Mouse (Mus musculus) kidney, adult 2 months (tissue): ENCODE measurements around the gene Msi2. TPM values are rescaled to one million over a fixed set of nuclear protein-coding genes. Genes with fewer than 3 reads are reported as not detected.

Experiments
- DNase-seq: peaks from one replicate; pipeline ENCODE4 v3.0.0; 2021
- H3K27ac ChIP-seq: fragments of 200-500 bp; 2 replicates; pipeline ENCODE4 v1.5.1; 2012; ENCODE audit warnings: low read depth, low read length, control low read depth, inconsistent platforms; ENCODE audit not compliant: insufficient read depth
- H3K27me3 ChIP-seq: fragments of 200-500 bp; replicated peaks from 2 replicates; pipeline ENCODE4 v1.6.1; 2012; ENCODE audit warnings: mild to moderate bottlenecking, moderate library complexity, low read length, inconsistent platforms; ENCODE audit not compliant: control insufficient read depth, insufficient read depth
- H3K36me3 ChIP-seq: fragments of 200-500 bp; 2 replicates; pipeline ENCODE4 v1.6.1; 2012; ENCODE audit warnings: mild to moderate bottlenecking, moderate library complexity, low read length, inconsistent platforms; ENCODE audit not compliant: control insufficient read depth, insufficient read depth
- H3K4me1 ChIP-seq: fragments of 200-500 bp; 2 replicates; pipeline ENCODE4 v1.6.1; 2011; ENCODE audit warnings: low read length; ENCODE audit not compliant: control insufficient read depth, insufficient read depth
- H3K4me3 ChIP-seq: fragments of 200-500 bp; 2 replicates; pipeline ENCODE4 v1.5.1; 2011; ENCODE audit warnings: mild to moderate bottlenecking, low read depth, low read length, control low read depth; ENCODE audit not compliant: insufficient read depth
- CTCF ChIP-seq: fragments of 200-500 bp; conservative IDR thresholded peaks from 2 replicates; pipeline ENCODE4 v1.5.1; 2011; ENCODE audit warnings: low read depth, mild to moderate bottlenecking, control low read depth, low read length, moderate library complexity, mixed read lengths; ENCODE audit not compliant: insufficient read depth, insufficient read length
- POLR2A ChIP-seq: fragments of 200-500 bp; IDR thresholded peaks from one replicate; pipeline ENCODE4 v1.6.1; 2011; ENCODE audit warnings: low read depth, low read length, control low read depth
- WGBS: fragments of 180-500 bp; shearing (Covaris S2); methylation state at CpG from one replicate; pipeline ENCODE4 v1.1.7; 2018; 5-methylcytosine and 5-hydroxymethylcytosine counted together
- polyA plus RNA-seq: library from polyadenylated mRNA; depleted of rRNA; stranded (reverse); fragments of >200 nt; gene quantifications from 2 replicates; pipeline ENCODE4 v1.2.3, GENCODE M21; 2012

The Msi2 gene
- polyA plus RNA-seq, 1 experiment: 43.5 TPM

DNA sequence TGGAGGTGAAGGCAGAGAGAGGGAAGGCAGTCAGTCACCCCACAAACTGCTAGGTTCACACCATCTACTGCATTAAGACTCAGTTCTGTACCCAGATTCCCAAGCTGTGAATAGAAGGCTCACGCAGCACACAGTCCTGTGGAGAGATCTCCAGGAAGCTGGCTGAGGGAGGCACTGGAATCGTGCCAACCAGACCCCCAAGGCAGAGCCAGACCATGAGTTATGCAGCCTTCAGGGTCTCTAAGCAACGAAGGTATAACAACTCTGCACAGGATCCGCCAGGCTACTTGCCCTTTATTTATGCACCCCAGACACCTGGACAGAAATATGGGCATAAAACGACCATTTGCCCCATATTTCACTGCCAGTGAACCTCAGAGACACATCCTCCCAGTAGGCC is 69.9 kb downstream of the Msi2 start:
- H3K27ac ChIP-seq: no peak overlapping the region
- no peak for DNase-seq
- H3K4me3 ChIP-seq: no peak overlapping the region
- H3K27me3 ChIP-seq: no peaks in the 10 kb centered on the region
- 44% methylated on average over 5 of the region's 5 CpGs for WGBS
- H3K4me1 ChIP-seq: peaks cover 6% of the 10 kb centered on the region; the same call in 1 of the 2 replicates
- H3K36me3 ChIP-seq: no peaks in the 10 kb centered on the region
- TF ChIP-seq POLR2A: no peak
- TF ChIP-seq CTCF: no peak

DNA sequence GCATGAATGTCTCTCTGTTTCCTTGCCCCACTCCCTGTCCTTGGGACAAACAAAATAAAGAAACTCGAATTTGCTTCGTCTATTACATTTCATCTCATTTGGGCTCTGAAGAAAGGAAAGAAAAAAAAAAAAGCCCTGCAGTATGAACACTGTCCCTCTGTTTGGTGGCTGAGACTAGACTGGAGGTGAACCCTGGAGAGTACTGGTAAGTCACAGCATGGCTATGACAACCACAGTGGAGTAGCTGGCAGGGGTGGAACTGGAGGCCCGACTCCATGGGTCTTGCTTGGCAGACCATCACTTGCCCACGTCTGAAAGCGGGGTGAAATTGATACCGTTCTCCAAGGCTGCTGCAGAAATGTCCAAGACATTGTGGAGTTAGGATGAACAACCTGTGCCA is 71.8 kb downstream of the Msi2 start:
- no peaks in the 10 kb centered on the region for H3K4me1 ChIP-seq
- no peaks in the 10 kb centered on the region for H3K27me3 ChIP-seq
- H3K4me3 ChIP-seq: no peak overlapping the region
- H3K36me3 ChIP-seq: no peaks in the 10 kb centered on the region
- DNase-seq: no peak
- 77% methylated on average over 6 of the region's 6 CpGs for WGBS
- TF ChIP-seq CTCF (no peak), POLR2A (no peak)
- no peak overlapping the region for H3K27ac ChIP-seq

DNA sequence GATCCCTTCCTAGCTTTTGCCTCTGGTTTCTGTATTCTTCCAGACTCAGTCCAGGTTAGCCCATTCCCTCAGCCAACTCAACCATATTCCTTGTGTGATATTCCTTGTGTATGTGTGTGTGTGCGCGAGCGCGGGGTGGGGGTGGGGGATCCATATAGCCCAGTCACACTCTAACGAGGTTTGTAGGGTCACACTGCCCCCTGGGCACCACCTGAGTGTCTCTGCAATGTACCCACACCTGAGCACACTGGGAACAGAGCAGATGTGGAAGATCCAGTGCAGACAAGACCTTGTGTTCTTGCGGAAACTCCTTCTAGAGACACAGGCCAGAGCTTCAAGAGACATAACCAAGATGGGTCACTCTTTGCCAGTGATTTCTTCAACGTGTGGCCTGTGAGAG is 72.5 kb downstream of the Msi2 start:
- H3K27ac ChIP-seq: no peak overlapping the region
- H3K4me1 ChIP-seq: no peaks in the 10 kb centered on the region
- WGBS: 77% methylated on average over 7 of the region's 7 CpGs
- no peak for DNase-seq
- no peak for TF ChIP-seq POLR2A
- TF ChIP-seq CTCF: no peak
- no peaks in the 10 kb centered on the region for H3K27me3 ChIP-seq
- H3K4me3 ChIP-seq: no peak overlapping the region
- H3K36me3 ChIP-seq: no peaks in the 10 kb centered on the region; the same call in 1 of the 2 replicates

DNA sequence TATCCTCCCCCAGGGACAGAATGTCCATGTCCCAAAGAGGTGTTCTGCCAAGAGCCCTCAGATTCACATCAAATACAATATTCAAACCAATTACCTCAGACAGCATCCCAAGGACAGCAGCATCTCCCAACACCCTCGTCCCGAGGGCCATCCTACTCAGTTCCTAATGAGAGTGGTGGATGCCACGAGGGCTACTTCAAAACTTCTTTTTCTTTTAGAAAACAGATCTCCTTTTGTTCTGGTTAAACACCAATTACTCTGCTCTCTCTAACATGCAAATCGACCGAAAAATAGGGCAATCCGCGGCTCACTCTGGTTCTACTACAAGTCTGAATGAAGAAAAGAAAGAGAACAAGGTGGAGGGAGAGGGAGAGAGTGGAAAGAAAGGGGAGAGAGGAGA is 73.6 kb downstream of the Msi2 start:
- Histone ChIP-seq H3K4me3 (no peak overlapping the region), H3K4me1 (0 out of 2 replicates have a peak, but pooled peaks cover under 1% of the 10 kb centered on the region), H3K27ac (no peak overlapping the region), H3K27me3 (no peaks in the 10 kb centered on the region), H3K36me3 (no peaks in the 10 kb centered on the region; the same call in 1 of the 2 replicates)
- TF ChIP-seq CTCF (no peak), POLR2A (no peak)
- WGBS: 72% methylated on average over 7 of the region's 7 CpGs
- no peak for DNase-seq

DNA sequence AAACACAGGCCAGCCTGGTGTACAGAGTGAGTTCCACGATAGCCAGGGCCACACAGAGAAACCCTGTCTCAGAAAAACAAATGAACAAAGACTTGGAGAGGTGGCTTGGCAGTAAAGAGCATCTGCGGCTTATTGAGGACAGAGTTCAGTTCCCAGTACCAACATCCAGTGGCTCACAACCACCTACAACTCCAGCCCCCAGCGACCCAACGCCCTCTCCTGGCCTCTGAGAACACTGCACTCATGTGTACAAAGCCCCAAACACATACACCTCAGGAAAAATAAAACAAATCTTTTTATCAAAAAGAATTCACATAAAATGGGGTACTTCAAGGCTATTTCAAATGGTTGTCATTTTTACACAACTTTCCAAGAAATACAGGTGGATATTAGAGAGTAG is 78.5 kb downstream of the Msi2 start:
- H3K27ac ChIP-seq: no peak overlapping the region
- 63% methylated on average over 4 of the region's 4 CpGs for WGBS
- no peak for DNase-seq
- H3K36me3 ChIP-seq: no peaks in the 10 kb centered on the region; the same call in 1 of the 2 replicates
- no peak overlapping the region for H3K4me3 ChIP-seq
- no peaks in the 10 kb centered on the region for H3K27me3 ChIP-seq
- peaks cover 23% of the 10 kb centered on the region for H3K4me1 ChIP-seq
- TF ChIP-seq CTCF: peak; percentile 31; the same call in 1 of the 2 replicates
- no peak for TF ChIP-seq POLR2A

DNA sequence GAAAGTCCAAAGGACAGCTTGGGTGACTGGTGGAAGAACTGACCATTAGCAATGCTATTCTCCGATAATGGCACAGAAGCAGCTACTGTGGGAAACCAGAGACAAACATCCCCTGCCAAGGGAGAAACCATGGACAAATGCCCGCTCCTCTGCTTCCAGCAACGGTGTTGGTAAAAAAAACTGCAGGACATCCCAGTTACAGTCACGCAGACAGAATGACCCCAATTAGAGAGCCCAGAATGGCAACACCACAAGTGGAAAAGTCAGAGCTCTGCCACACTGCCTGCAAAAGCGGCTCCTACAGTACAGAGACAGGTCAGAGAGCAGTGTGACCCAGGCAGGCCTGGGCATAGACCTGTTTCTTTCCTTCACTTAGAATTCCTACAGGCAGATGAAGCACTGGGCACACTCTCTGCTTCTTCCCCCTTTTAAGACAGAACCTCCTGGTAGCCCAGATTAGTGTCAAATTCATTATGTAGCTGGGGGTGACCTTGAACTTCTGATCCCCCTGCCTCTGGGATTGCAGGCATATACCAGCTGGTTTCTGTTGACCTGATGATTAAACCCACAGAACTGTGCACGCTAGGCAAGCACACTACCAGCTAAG is 79.3 kb downstream of the Msi2 start:
- no peak overlapping the region for H3K4me3 ChIP-seq
- no peaks in the 10 kb centered on the region for H3K27me3 ChIP-seq
- no peak for TF ChIP-seq POLR2A
- TF ChIP-seq CTCF: no peak
- 60% methylated on average over 6 of the region's 6 CpGs for WGBS
- H3K4me1 ChIP-seq: peaks cover 26% of the 10 kb centered on the region
- DNase-seq: peak; percentile 37
- H3K36me3 ChIP-seq: no peaks in the 10 kb centered on the region; the same call in 1 of the 2 replicates
- no peak overlapping the region for H3K27ac ChIP-seq

DNA sequence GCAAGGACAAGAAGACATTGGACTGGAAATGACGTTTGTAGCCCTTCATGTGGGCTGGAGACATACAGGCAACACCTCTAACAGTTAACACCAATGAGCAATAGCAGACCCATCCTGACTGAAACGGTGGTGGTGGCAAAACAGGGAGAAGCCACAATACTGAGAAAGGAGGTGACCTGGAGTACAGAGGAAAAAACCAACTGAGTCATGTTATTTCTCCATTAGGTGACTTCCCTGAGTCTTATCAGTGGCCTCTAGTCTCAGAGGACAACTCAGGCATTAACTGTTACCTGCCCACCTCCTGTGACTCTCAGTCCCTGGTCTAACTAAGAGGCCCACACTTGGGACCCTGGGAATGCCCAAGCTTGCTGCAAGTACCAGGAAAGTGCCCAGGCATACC is 80.1 kb downstream of the Msi2 start:
- Histone ChIP-seq H3K4me1 (peaks cover 26% of the 10 kb centered on the region), H3K36me3 (no peaks in the 10 kb centered on the region; the same call in 1 of the 2 replicates), H3K4me3 (no peak overlapping the region), H3K27me3 (no peaks in the 10 kb centered on the region), H3K27ac (no peak overlapping the region)
- no peak for TF ChIP-seq CTCF
- no peak for TF ChIP-seq POLR2A
- no peak for DNase-seq
- 51% methylated on average over 2 of the region's 2 CpGs for WGBS
